Mouse (Mus musculus) heart, postnatal 0 days (tissue): ENCODE data around the gene Grik1. TPM values are rescaled to one million over a fixed set of nuclear protein-coding genes. Genes with fewer than 3 reads are reported as not detected.

Experiments
- ATAC-seq: fragments of 200-750 bp; cut with Nextera tagmentation; 2 replicates; pipeline ENCODE4 v1.8.0; 2017; ENCODE audit warnings: low read depth, moderate number of reproducible peaks, moderate library complexity; ENCODE audit not compliant: insufficient read depth
- DNase-seq: peaks from one replicate; pipeline ENCODE4 v3.0.0-alpha.2; 2016; ENCODE audit warnings: low spot score
- H3K27ac ChIP-seq: fragments of 300-500 bp; sonication (generic); 2 replicates; pipeline ENCODE4 v1.5.1; 2014; ENCODE audit warnings: low read depth, mild to moderate bottlenecking
- H3K27me3 ChIP-seq: fragments of 300-500 bp; sonication (generic); 2 replicates; pipeline ENCODE4 v1.6.1; 2014; ENCODE audit warnings: low read length, mixed read lengths; ENCODE audit not compliant: control insufficient read depth, insufficient read depth
- H3K36me3 ChIP-seq: fragments of 300-500 bp; sonication (generic); replicated peaks from 2 replicates; pipeline ENCODE4 v1.6.1; 2014; ENCODE audit warnings: low read length, mixed read lengths; ENCODE audit not compliant: control insufficient read depth, insufficient read depth
- H3K4me1 ChIP-seq: fragments of 300-500 bp; sonication (generic); 2 replicates; pipeline ENCODE4 v1.6.1; 2014; ENCODE audit warnings: antibody characterized with exemption; ENCODE audit not compliant: control insufficient read depth, insufficient read depth
- H3K4me2 ChIP-seq: fragments of 300-500 bp; sonication (generic); 2 replicates; pipeline ENCODE4 v1.6.1; 2014; ENCODE audit warnings: low read depth, mild to moderate bottlenecking, low read length, moderate library complexity
- H3K4me3 ChIP-seq: fragments of 300-500 bp; sonication (generic); 2 replicates; pipeline ENCODE4 v1.5.1; 2014; ENCODE audit warnings: low read depth, low read length
- H3K9ac ChIP-seq: fragments of 300-500 bp; sonication (generic); replicated peaks from 2 replicates; pipeline ENCODE4 v1.6.1; 2014; ENCODE audit warnings: low read depth, low read length, mixed read lengths
- H3K9me3 ChIP-seq: fragments of 300-500 bp; sonication (generic); replicated peaks from 2 replicates; pipeline ENCODE4 v1.6.1; 2016; ENCODE audit warnings: low read length; ENCODE audit not compliant: control insufficient read depth
- CTCF ChIP-seq: IDR thresholded peaks from 2 replicates; pipeline ENCODE4 v1.5.1; 2016; ENCODE audit warnings: antibody characterized with exemption, control low read depth, low read depth
- EP300 ChIP-seq: IDR thresholded peaks from 2 replicates; pipeline ENCODE4 v1.6.1; 2016; ENCODE audit warnings: antibody characterized with exemption, low read depth
- WGBS: fragments of 180-500 bp; shearing (Covaris S2); extraction: QIAGEN DNeasy Blood & Tissue Kit; methylation state at CpG from one replicate; pipeline ENCODE4 v1.1.7; 2014; 5-methylcytosine and 5-hydroxymethylcytosine counted together
- polyA plus RNA-seq: library from polyadenylated mRNA; unstranded; fragments of >200 nt; fragmentation: Nextera tagmentation; extraction: Ambion mirVana; gene quantifications from 2 replicates; pipeline ENCODE4 v1.2.1, GENCODE M21; 2015
- total RNA-seq: library from RNA; depleted of rRNA; stranded (reverse); fragments of >200 nt; gene quantifications from 2 replicates; pipeline ENCODE4 v1.2.3, GENCODE M21; 2014; ENCODE audit warnings: low replicate concordance

Grik1 gene
- total and polyA plus RNA-seq, 2 experiments from 2014 or later, result 0.12 to 0.27 TPM

DNA sequence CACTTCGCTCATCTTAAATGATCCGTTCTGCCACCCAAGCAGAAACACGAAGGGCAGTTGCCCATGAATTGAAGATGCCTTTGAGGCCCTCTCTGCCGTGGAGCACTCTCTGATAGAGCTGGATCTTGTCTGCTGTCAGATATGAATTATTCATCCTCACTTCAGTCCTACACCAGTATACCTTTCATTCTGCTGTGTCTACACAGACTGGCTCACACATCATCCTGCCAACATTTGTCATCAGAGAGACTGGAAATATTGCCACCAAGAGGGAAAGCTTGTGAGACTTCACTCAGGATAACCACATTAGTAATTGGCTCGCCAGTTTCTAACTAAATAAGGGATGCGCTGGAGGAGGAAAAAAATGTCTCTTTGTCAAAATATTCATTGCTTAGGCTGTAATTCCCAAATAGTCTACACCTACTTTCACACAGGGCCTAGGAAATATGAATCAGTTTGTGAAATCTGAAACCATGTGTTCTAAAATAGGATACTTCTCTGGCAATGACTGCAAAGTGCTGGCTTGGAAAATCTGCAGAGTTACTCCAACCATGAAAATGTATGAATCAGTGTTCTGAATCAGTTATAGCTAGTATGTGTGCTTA, 102.5 kb downstream of the Grik1 start:
- no peak overlapping the region for H3K4me2 ChIP-seq
- H3K36me3 ChIP-seq, result no peaks in the 10 kb centered on the region
- no peak for ATAC-seq
- H3K27ac ChIP-seq, result no peak overlapping the region
- no peak overlapping the region for H3K4me3 ChIP-seq
- no peak for DNase-seq
- no peaks in the 10 kb centered on the region for H3K27me3 ChIP-seq
- TF ChIP-seq EP300, result no peak
- TF ChIP-seq CTCF, result no peak
- no peaks in the 10 kb centered on the region for H3K9me3 ChIP-seq
- no peak overlapping the region for H3K9ac ChIP-seq
- H3K4me1 ChIP-seq, result no peaks in the 10 kb centered on the region
- WGBS, result 72% methylated on average over 6 of the region's 6 CpGs

DNA sequence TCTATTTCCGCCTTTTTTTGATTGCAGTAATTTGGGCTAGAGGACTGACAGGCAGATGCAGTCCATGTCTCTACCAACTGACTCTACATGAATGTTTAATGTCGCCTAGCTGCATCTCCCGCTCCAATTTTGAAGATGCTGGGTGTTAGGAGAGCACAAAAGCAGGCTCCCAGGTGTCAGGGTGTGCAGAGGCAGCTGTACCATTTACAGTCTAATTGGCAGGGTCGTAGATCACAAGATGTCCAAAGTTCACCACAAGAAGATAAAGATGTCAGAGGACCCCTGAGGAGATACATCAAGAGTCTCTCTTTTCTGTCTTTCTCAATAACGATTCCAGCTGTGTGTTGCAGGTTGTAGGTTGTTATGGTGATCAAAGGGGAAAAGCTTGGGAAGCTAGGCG, 111.3 kb downstream of the Grik1 start:
- no peak overlapping the region for H3K27ac ChIP-seq
- no peaks in the 10 kb centered on the region for H3K36me3 ChIP-seq
- H3K4me3 ChIP-seq, result no peak overlapping the region
- ATAC-seq (no peak), DNase-seq (no peak)
- H3K9me3 ChIP-seq, result no peaks in the 10 kb centered on the region
- TF ChIP-seq EP300, result no peak
- TF ChIP-seq CTCF, result no peak
- H3K4me1 ChIP-seq, result no peaks in the 10 kb centered on the region
- WGBS, result 64% methylated on average over 6 of the region's 6 CpGs
- H3K4me2 ChIP-seq, result no peak overlapping the region
- no peaks in the 10 kb centered on the region for H3K27me3 ChIP-seq
- no peak overlapping the region for H3K9ac ChIP-seq

DNA sequence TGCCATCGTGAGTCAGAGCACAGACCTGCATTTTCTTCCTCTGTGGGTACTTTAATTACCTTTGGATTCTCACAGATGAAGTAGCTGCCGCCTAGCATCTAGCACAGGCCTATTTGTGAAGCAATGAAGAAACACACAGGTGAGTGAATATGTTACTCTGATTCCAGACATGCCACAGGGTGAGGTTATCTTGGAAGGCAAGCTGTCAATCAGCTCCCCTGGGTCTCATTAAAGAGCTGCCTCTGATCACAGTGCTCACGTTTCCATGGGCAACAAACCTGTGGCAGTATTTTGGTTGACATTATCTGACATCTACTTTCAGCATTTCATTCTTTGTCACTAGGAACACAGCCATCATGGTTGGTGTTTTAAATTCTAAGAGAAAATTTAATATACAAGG, 112.7 kb downstream of the Grik1 start:
- H3K9ac ChIP-seq, result no peak overlapping the region
- H3K27ac ChIP-seq, result no peak overlapping the region
- no peaks in the 10 kb centered on the region for H3K4me1 ChIP-seq
- WGBS, result 61% methylated on average over 3 of the region's 3 CpGs
- H3K4me3 ChIP-seq, result no peak overlapping the region
- no peaks in the 10 kb centered on the region for H3K27me3 ChIP-seq
- no peak overlapping the region for H3K4me2 ChIP-seq
- ATAC-seq, result no peak
- DNase-seq, result no peak
- no peaks in the 10 kb centered on the region for H3K36me3 ChIP-seq
- TF ChIP-seq CTCF, result no peak
- TF ChIP-seq EP300, result no peak
- H3K9me3 ChIP-seq, result no peaks in the 10 kb centered on the region

DNA sequence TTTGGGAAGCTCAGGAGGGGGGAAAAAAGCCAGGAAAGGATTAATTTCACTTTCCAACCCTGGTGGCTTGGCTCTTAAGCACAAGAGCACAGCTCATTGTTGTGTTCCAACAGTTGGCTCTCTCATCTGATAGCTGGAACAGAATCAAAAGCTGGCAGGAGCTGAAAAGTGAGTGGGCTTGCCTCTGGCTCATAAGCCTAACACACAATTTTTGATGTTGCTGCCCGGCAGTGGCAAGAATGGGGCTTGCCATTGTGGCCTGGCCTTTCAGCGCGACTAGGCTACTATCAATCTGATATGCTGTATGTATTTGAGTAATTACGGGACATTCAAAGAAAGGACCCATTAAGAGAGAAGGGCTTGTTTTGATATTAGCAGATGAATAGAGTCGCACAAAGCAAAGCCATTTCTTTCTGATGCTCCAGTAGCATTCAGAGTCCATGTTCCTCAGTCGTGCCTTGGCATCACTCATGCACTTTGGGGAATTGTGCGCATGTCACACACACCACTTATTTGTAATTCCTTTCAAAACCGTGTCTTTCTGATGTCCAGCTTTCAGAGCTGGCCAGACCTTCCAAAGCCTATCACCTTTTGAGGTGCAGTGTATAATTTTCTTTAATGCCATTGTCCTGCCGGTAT, 115.9 kb downstream of the Grik1 start:
- H3K27ac ChIP-seq, result no peak overlapping the region
- no peak overlapping the region for H3K4me2 ChIP-seq
- no peak overlapping the region for H3K9ac ChIP-seq
- ATAC-seq, result no peak
- DNase-seq, result no peak
- no peaks in the 10 kb centered on the region for H3K36me3 ChIP-seq
- no peaks in the 10 kb centered on the region for H3K27me3 ChIP-seq
- no peaks in the 10 kb centered on the region for H3K9me3 ChIP-seq
- TF ChIP-seq EP300, result no peak
- H3K4me3 ChIP-seq, result no peak overlapping the region
- no peaks in the 10 kb centered on the region for H3K4me1 ChIP-seq
- whole genome bisulfite sequencing, result 79% methylated on average over 9 of the region's 9 CpGs

DNA sequence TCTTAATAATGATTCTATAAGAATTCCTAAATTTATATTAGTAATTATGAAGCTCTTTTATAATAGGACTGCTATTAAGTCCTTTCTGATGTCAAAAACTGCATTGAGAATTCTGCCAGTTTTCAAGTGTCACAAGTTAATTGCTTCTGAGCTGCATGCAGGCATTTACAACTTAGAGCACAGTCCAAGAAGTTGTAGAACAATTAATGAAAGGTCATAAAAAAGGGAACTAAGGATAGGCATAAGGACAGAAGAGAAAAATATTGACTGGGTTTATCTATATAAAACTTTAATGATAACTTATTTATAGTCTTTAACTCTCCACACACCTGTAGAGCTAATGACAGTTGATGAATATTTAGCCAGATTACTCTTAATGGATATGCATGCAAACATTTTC, 123.5 kb downstream of the Grik1 start:
- no peaks in the 10 kb centered on the region for H3K27me3 ChIP-seq
- ATAC-seq (no peak), DNase-seq (no peak)
- no peak overlapping the region for H3K4me2 ChIP-seq
- no peaks in the 10 kb centered on the region for H3K9me3 ChIP-seq
- no peak for TF ChIP-seq EP300
- TF ChIP-seq CTCF, result no peak
- H3K36me3 ChIP-seq, result no peaks in the 10 kb centered on the region
- H3K4me1 ChIP-seq, result no peaks in the 10 kb centered on the region
- H3K4me3 ChIP-seq, result no peak overlapping the region
- no peak overlapping the region for H3K27ac ChIP-seq
- H3K9ac ChIP-seq, result no peak overlapping the region

DNA sequence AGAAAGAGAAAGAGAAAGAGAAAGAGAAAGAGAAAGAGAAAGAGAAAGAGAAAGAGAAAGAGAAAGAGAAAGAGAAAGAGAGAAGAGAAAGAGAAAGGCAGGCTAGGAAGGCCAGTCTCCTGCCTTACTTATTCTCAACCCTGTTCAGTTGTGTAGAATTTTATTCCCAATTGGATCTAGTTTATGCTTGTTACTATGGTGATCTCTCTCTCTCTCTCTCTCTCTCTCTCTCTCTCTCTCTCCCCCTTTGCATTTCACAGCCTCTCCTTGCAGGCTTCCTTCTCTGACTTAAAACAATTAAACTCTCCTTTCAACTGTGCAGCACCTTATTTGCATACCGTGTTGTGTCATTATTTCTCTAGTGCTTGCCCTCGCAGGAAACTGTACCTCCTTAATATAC, 147.5 kb downstream of the Grik1 start:
- no peak overlapping the region for H3K4me2 ChIP-seq
- WGBS, result 44% methylated on average over 2 of the region's 2 CpGs
- no peak overlapping the region for H3K27ac ChIP-seq
- TF ChIP-seq CTCF, result no peak
- no peak for TF ChIP-seq EP300
- DNase-seq, result no peak
- no peaks in the 10 kb centered on the region for H3K36me3 ChIP-seq
- H3K9ac ChIP-seq, result no peak overlapping the region
- no peak for ATAC-seq
- no peaks in the 10 kb centered on the region for H3K4me1 ChIP-seq
- H3K4me3 ChIP-seq, result no peak overlapping the region
- H3K9me3 ChIP-seq, result no peaks in the 10 kb centered on the region
- no peaks in the 10 kb centered on the region for H3K27me3 ChIP-seq
